Comparison of ENCODE assay signal across 23 mouse cellular contexts in genomic region chr5:98019396-98019795, GRCm38 (mm10). TPM values are rescaled to one million over a fixed set of nuclear protein-coding genes. Genes with fewer than 3 reads are reported as not detected.
DNase-seq lines count a peak whose midpoint lies in the region; ATAC-seq and TF ChIP-seq lines count a peak whose summit lies in the region.
"Had no signal": no experiment of that assay in that cellular context is flagged by ENCODE, and none has a peak within 500 bp of the region (broad histone marks: within the 10 kb centered on the region; RNA-seq: fewer than 3 reads in every experiment).

No protein-coding gene starts in this region.

- H3K36me3 ChIP-seq in stomach, embryonic 16.5 days (ENCODE audit: control insufficient read depth, insufficient read depth, low read length) = no peaks in the 10 kb centered on the region
- H3K36me3 ChIP-seq in stomach, postnatal 0 days (ENCODE audit: control insufficient read depth, insufficient read depth, low read length) = no peaks in the 10 kb centered on the region; the same call in 1 of the 2 replicates
- peaks cover 6% of the 10 kb centered on the region for H3K36me3 ChIP-seq in small intestine, adult 2 months (ENCODE audit: control insufficient read depth, insufficient read depth, low read length)

- no peaks in the 10 kb centered on the region for H3K27me3 ChIP-seq in stomach, embryonic 16.5 days (ENCODE audit: control insufficient read depth, insufficient read depth, low read length)
- no peaks in the 10 kb centered on the region for H3K27me3 ChIP-seq in stomach, postnatal 0 days (ENCODE audit: control insufficient read depth, insufficient read depth, low read length)
- no peaks in the 10 kb centered on the region for H3K27me3 ChIP-seq in small intestine, adult 2 months (ENCODE audit: control insufficient read depth, insufficient read depth, low read length)
- H3K27me3 ChIP-seq: embryonic facial prominence, embryonic 15.5 days; heart, embryonic 12.5 days; Patski had no signal

- H3K4me1 ChIP-seq in stomach, embryonic 16.5 days (ENCODE audit: control insufficient read depth, insufficient read depth, low read length) = peaks cover 3% of the 10 kb centered on the region; the same call in 1 of the 2 replicates
- H3K4me1 ChIP-seq in stomach, postnatal 0 days (replicated peaks; ENCODE audit: control insufficient read depth, insufficient read depth) = no peaks in the 10 kb centered on the region
- peaks cover 19% of the 10 kb centered on the region for H3K4me1 ChIP-seq in small intestine, adult 2 months (ENCODE audit: control insufficient read depth, insufficient read depth, insufficient read length, low read length)
- H3K4me1 ChIP-seq: embryonic facial prominence, embryonic 15.5 days had no signal

- no peak for TF ChIP-seq POLR2A in small intestine, adult 2 months (IDR thresholded peaks at IDR 0.05; ENCODE audit: low read depth, low read length)

- no peak overlapping the region for H3K4me2 ChIP-seq in stomach, embryonic 16.5 days (ENCODE audit: low read depth, low read length)
- no peak overlapping the region for H3K4me2 ChIP-seq in stomach, postnatal 0 days (replicated peaks; ENCODE audit: low read depth)
- H3K4me2 ChIP-seq: embryonic facial prominence, embryonic 15.5 days; heart, embryonic 12.5 days; hindbrain, embryonic 14.5 days had no signal

- WGBS in stomach, embryonic 16.5 days = 68% methylated on average over 1 of the region's 1 CpGs
- 82% methylated on average over 1 of the region's 1 CpGs for WGBS in stomach, postnatal 0 days
- 35% methylated on average over 1 of the region's 1 CpGs for WGBS in small intestine, adult 2 months

- ATAC-seq in stomach, embryonic 16.5 days (ENCODE audit: insufficient read depth, low FRiP score) = 0 out of 2 replicates have a peak, but pooled peaks have one; percentile 13
- no peak for ATAC-seq in stomach, postnatal 0 days (ENCODE audit: low FRiP score, low TSS enrichment)
- ATAC-seq: activated CD4-positive, CD25-positive, alpha-beta regulatory T cell, adult 4 months; CD4-positive, CD25-positive, alpha-beta regulatory T cell, adult 4 months; forebrain, embryonic 14.5 days; Patski had no signal

- H3K4me3 ChIP-seq in stomach, embryonic 16.5 days (replicated peaks; ENCODE audit: low read length) = no peak overlapping the region
- H3K4me3 ChIP-seq in stomach, postnatal 0 days (ENCODE audit: low read depth, low read length) = no peak overlapping the region
- H3K4me3 ChIP-seq in small intestine, adult 2 months (ENCODE audit: low read depth, low read length) = no peak overlapping the region
- H3K4me3 ChIP-seq: embryonic facial prominence, embryonic 15.5 days; erythroblast, embryonic 14.5 days; forebrain, embryonic 10.5 days; gastrocnemius, adult 2 months; heart, embryonic 12.5 days; hindbrain, embryonic 10.5 days had no signal

- no peaks in the 10 kb centered on the region for H3K9me3 ChIP-seq in stomach, embryonic 16.5 days (replicated peaks; ENCODE audit: control insufficient read depth, low read length)
- H3K9me3 ChIP-seq in stomach, postnatal 0 days (ENCODE audit: control insufficient read depth, low read length) = no peaks in the 10 kb centered on the region
- H3K9me3 ChIP-seq: embryonic facial prominence, embryonic 15.5 days; forebrain, embryonic 10.5 days; heart, embryonic 12.5 days; hindbrain, embryonic 10.5 days had no signal

- no peak for TF ChIP-seq CTCF in stomach, postnatal 0 days (IDR thresholded peaks at IDR 0.05; ENCODE audit: low read depth)
- TF ChIP-seq CTCF in small intestine, adult 2 months (IDR thresholded peaks at IDR 0.05; ENCODE audit: extremely low read depth, insufficient read length, insufficient replicate concordance, low read depth, low read length) = no peak

- H3K9ac ChIP-seq in stomach, embryonic 16.5 days (ENCODE audit: low read length) = no peak overlapping the region
- H3K9ac ChIP-seq in stomach, postnatal 0 days (ENCODE audit: low read length) = no peak overlapping the region
- H3K9ac ChIP-seq: embryonic facial prominence, embryonic 15.5 days; heart, embryonic 12.5 days; hindbrain, embryonic 14.5 days had no signal

- no peak overlapping the region for H3K27ac ChIP-seq in stomach, embryonic 16.5 days (ENCODE audit: low read length)
- H3K27ac ChIP-seq in stomach, postnatal 0 days (replicated peaks) = no peak overlapping the region
- peak overlapping the region; percentile 60 for H3K27ac ChIP-seq in small intestine, adult 2 months (ENCODE audit: insufficient read depth, low read depth, low read length)
- H3K27ac ChIP-seq: embryonic facial prominence, embryonic 15.5 days; forebrain, embryonic 10.5 days; gastrocnemius, adult 2 months; hindbrain, embryonic 10.5 days; hindbrain, embryonic 14.5 days had no signal

- no peak for TF ChIP-seq EP300 in stomach, postnatal 0 days (optimal IDR thresholded peaks at IDR 0.05)

- DNase-seq in stomach, postnatal 0 days (ENCODE audit: low spot score) = no peak
- peak; percentile 10 for DNase-seq in induced T-regulatory cell, adult 2 months (ENCODE audit: low read depth)
- DNase-seq in cerebellum, adult 9-11 months = no peak
- DNase-seq in adrenal gland, adult 18-20 months (ENCODE audit: low spot score in 2 of 2) = no peak
- DNase-seq: adrenal gland, adult 2 months; adrenal gland, postnatal 25 days; cerebellum, adult 18-20 months; cerebellum, postnatal 14 days; embryo, embryonic 11 days; gastrocnemius, adult 2 months; gastrocnemius, postnatal 25 days had no signal

RNA-seq across cellular contexts. Expression of gene Antxr2, which starts 11.4 kb away (rescaled TPM):
- polyA plus RNA-seq in stomach, embryonic 16.5 days (2015; fragmentation: Nextera tagmentation; extraction: Ambion mirVana) = 19.4 and 22.9 TPM in 2 replicates
- 9.3 and 9.7 TPM in 2 replicates for polyA plus RNA-seq in stomach, postnatal 0 days (2015; fragmentation: Nextera tagmentation; extraction: Ambion mirVana)
- 3.2 and 4.7 TPM in 2 replicates for polyA plus RNA-seq in small intestine, adult 2 months (2012; rRNA removed)
- total RNA-seq in adrenal gland, adult 18-20 months (2021) = 10 to 100 TPM; 30.1 to 42.5 TPM
